Mouse (Mus musculus) B cell, adult 2 months (primary cell): ENCODE measurements at regions not wholly inside any gene's neighbourhood (a gene's known extent, or its start where the extent isn't known, plus 50 kb on each side); places are given as distances from the start of the nearest gene placed in this dataset.

Experiments used
- DNase-seq, 2 experiments: peaks; one replicate each; pipeline ENCODE4 v3.0.0; 2022

DNA sequence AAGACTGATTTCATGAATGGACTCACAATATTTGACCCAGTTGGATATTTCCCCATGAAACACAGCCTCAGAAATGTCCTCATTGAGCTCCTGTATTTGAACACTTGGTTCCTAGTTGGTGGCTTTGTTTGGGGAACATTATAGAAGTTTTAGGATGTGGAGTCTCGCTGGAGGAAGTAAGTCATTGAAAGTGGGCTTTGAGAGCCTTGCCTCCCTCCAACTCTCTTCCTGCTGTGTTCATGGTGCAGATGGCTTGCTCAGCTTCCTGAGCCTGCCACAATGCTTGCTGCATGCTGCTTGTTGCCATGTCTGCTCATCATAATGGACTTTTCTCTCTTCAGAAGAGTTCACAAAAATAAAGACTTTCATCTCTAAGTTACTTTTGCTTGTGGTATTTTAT, 239.5 kb upstream of the Trib2 start:
- DNase-seq, result no peak

DNA sequence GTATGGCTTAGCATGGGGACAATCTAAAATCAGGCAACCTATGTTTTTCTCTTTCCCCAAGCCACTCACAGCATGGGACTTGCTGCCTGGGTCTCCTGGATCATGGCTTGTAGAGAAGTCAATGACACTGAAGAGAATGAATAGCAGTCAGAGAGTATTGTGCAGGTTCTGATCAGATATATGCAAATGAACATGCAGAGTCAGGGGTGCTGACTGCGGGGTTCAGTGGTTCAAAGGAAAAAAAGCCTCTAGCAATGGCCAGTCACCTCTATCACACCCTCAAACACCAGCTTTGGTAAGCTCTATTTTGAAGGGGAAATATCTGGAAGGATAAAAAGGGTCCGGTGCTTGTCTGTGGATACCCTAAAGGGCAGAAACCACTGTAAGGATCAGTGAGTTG, 237.9 kb upstream of the Trib2 start:
- DNase-seq, result peak in 1 of 2 experiments; percentile 32

DNA sequence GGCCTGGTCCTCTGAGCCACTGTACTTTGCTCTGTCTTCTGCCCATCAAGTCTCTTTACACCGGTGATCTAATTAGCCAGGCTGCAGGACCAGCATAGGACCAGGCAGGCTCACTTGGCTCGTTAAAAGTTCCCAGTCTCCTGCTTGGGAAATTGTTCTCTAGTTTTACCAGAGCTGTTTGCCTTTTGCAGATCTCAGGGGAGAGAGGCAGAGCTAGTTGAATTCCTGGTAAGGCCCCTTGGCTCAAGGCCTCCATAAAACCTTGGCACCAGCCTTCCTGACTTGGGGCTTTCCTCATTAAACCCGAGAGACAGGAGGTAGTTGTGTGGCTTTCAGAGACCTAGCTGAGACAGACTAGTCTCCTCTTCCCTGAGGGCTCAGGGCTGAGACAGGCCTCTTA, 237.0 kb upstream of the Trib2 start:
- DNase-seq, result no peak

DNA sequence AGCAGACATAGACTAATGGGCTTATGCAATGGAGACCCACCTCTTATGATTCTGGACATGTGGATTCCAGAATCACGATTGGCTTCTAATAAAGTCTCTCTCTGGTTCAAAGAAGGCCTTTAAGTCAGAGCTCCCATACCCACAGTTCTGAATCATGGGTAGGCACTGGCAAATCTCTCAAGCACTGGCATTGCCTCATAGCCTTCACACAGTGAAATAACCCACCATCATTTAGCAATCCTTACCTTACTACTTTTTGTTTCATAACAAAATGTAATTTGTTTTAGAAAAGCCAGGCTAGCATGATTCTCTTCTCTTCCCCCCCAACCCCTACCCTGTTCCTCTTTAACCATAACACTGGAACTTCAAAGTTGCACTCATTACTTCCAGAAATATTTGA, 236.3 kb upstream of the Trib2 start:
- DNase-seq, result no peak

DNA sequence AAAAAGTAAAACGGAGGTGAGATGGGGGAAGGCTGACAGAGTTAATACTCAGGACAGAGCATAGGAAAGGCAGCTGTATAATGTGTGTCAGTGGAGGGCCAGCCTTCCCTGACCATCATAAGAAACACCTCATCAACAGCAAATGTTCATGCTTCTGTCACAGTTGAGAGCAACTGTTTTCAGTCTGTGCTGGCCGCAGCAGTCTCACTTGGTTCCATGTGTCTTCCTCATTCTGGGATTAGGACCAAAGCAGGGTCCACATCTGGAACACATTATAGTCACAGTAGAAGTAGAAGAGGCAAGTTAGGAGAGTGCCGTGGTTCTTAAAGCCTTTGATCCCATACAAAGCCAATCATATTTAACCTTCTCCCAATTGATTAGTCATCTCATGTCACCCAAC, 235.6 kb upstream of the Trib2 start:
- DNase-seq, result no peak

DNA sequence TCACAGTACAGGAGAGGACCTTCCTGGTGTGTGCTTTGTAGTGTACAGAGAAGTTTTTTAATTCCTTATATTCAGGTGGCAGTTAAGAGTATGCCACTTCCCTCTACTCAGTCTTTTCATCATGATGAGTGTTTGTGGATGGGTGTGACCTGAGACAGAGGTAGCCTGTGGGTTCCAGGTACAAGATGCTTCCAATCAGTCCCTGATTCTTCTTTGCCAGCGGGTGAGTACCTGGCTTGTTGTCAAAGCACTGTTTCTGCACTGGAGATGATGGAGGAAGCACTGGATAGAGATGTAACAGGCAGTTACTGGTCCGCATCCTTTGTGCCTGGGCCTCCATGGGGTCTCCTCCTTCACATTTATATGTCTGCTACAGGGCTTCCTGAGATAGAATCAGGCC, 234.7 kb upstream of the Trib2 start:
- no peak for DNase-seq

DNA sequence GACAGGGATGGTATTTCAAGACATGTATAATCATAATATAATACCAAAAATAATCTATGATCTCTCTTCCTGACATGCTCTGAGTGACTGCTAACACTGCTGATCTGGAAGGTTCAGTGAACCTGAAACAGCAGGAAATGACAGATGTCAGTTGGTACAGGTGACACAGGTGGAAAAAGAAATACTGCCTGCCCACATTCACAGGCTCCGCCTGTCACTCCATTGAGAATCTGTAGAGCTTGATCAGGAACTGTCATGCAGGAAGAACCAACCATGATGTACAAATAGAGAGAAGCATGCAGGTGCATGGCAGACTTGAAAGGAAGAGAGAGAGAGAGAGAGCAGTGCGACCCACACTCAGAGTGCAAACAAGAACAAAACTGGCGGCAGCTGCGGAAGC, 232.8 kb upstream of the Trib2 start:
- peak; percentile 58 to 65 for DNase-seq

DNA sequence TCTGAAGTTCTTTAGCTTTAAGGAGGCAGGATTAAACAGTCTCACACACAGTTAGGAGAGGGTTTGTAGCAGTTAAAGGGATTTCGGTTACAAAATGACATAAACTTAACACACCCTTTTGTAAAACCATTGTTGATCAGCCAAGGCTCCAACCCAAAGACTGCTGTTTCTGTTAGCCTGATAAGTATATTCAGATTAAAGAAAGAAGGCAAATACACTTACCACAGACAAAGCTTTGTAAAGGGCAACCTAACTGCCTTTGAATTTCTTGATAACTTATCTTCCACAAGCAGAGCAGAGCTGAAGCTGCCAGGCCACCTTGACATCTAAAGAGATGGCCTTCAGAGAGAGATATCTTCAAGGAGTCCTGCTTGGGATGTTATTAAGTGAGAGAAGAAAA, 229.9 kb upstream of the Trib2 start:
- DNase-seq, result no peak

DNA sequence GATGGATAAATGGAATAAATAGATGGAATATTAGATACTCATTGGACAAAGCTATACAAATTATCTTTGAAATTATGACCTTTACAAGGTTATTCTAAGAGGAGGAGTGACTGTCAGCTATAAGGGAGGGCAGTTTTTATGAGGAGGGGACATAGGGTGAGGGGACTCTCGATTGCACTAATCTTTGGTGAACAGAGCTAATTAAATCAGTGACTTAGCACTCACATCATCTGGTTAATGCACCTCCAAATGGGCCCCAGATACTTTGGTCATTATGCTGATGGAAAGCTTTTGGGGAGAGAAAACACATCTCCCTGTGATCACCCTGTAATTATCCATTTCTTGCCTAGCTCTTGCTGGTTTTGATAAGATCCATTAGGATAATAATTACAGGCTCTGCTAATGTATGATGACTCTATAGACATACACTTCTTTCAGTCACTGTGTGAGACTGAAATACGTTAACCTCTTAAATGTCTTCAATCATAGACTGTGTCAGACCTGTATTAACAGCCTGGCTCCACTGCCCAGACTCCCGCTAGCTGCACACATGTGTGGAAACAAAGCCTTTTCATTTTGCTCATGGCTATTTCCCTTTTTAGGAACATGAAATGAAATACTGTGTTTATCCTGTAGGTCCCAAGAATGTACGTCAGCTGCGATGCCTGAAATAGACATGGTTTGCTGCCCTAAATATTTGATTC, 229.2 kb upstream of the Trib2 start:
- DNase-seq, result no peak

DNA sequence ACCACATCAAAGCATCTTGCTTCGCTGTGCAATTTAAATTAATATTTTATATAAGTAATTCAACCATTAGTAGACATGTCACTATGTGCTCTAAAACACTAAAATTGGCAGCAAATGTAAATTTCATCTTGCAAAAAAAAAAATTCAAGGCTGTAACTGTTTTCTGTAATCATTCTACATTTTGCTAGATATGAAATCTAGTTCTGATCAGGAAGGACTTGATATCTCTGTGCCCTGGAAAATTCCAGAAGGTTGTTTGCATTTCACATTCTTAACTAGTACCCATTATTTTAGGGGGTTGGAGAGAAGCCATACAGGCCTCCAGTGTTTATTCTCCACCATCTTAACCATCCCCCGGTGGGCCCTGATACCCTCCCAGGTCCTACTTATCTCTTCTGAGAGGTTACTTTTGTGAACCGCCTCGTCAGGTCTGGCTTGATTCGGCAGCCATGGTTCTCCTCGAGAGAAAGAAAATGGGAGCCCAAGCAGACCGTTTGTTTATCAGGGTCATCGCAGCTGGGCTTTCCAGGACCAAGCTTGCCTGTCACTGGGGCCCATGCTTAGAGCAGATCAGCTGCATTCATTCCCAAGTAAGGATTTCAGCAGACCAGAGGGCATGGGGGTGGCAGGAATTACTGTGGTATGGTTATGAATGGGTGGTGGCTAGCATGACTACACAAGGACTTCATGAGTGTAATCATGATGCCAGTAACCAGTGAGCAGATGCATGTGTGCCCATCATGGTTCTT, 226.9 kb upstream of the Trib2 start:
- no peak for DNase-seq

DNA sequence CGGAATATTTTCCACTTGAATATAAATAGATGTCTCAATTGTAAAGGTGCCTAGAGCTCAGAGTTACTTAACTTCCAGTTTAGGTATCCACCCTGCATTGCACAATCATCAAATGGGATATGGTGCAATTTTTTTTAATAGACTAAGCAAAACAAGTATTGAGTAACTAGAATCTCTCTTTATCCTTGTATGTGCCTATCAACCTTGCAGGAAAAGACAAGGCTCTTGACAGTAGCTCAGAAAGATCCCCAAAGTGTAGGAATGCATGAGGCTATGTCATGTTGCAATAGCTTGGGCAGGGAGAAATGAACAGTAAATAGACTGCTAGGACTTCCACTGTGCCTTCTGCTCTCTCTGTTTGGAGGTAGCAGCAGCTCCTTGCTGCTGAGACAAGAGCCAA, 225.6 kb upstream of the Trib2 start:
- DNase-seq, result no peak

DNA sequence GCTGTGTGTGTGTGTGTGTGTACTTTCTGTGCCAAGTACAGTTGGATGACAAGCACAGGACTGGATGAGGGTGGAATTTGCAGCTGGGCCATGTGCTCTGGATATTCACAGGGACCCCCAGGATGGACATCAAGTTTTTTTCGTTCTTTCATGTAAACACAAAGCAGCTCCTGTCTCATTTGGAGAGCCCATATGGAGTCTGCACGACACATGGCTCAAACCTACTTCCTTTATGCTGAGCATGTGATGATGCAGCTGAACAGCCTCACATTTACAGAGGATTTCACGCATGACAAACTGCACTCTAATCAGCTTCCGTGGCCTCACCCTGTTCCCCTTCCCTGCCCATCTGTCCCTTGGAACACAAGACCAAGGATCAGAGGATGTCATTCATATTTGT, 224.4 kb upstream of the Trib2 start:
- DNase-seq, result peak; percentile 25 to 29

DNA sequence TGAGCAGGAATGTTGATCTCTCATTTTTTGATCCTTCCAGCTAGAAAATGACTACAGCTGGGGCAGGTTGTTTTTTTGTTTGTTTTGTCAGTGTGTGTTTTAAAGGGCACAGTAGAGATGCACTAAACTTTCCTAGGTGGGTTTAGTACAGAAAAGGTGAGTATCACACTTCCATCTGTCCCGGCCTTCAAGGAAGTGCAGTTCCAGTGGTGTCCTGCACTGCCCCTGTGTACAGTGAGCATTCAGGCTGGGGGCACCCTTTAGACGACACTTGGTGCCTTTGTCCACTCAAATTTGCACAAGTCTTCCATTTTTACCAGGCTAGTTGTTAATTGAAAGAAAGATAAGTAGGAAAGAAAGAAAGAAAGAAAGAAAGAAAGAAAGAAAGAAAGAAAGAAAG, 218.8 kb upstream of the Trib2 start:
- no peak for DNase-seq

DNA sequence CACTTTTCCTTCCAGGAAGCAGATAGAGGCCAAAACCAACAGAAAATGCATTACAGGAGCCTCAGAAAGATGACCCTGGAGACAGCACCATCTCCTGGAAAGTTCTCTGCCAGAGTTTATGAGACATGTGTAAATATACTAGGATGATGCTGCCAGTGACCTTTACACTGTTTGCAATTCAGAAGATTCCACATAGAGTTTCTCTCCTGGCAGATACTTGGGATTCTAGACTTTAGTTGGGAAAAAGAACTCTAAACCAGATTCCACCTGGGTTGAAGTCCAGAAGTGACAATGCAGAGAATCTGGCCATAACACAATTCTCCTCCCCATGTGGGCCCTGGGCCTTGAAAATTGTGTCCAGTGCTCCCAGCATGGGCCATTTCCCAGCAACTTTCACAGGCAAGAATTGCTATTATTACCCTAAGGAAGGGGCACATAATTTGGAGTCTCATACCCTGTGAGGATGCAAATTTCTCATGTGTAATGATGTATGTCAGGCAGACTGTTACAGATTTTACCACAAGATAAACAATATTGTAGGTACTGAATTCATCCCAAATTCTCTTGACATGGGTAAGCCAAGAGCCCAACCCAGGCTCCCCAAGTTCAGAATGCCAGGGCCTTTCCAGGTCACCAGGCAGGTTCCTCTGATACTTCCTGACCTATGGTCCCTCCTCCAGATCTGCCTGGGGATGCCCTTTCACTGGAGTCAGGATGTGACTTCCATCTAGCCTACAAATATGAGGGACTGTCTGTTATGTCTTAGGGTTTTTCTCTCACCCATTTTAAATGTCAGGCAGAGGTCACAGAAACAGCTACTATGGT, 218.2 kb upstream of the Trib2 start:
- DNase-seq, result no peak

DNA sequence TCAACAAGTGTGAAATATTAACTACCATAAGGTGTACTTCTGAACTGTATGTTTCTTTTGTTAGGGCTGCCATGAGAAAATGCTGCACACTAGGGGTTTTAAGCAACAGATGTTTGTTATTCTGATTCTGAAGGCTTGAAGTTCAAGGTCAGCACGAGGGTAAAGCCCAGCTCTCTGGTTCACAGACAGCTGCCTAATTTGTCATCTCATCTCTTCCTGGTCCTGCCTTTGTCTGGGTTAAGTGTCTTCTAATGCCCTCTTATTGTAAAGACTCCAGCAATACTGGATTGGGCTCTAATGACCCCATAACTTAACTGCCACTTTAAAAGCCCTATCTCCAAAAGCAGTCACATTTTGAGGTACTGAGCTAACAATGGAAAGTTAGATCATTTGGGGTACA, 209.9 kb upstream of the Trib2 start:
- no peak for DNase-seq

DNA sequence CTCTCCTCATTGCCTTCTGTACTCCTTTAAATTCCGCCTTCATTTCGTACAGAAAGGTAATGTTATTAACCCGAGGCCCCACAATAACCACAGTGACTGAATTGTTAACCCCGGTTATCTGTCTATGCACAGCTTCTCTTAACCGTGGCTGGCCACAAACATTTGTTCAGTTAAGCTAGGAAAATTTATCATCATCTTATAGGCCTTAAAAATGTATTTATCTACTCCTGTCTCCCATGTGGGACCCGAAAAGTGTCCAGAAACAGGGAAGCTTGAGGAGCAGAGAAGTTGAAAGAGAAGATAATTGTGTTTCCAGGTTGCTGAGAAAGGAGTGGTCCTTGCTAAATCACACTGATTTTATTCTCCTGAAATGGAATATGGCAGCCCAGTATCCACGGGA, 206.6 kb upstream of the Trib2 start:
- DNase-seq, result no peak

DNA sequence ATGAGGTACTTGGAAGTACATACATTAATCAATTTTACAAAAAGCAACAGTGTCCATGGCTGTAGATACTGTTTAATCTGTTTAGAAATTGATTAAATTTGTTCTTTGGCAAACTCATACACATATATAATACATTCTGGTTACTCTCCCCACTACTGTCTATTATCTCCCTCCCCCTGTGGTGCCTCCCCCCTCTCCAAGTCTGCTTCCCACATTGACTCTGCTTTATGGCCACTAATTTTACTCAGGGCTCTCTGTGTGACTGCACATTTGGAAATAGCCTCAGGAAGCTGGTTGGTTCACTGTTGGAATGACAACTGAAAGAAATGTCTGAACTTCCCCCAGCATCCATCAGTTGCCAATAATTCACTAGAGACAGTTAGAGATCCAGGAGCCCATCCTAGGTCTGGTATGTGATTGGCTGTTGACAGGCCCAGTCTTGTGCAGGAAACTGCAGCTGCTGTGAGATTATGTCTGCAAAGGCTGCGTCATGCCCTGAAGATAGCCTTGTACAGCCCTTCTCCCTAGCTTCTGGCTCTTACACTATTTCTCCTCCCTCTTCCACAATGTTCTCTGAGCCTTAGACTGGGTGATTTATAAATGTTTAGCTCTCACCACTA, 204.6 kb upstream of the Trib2 start:
- DNase-seq, result no peak

DNA sequence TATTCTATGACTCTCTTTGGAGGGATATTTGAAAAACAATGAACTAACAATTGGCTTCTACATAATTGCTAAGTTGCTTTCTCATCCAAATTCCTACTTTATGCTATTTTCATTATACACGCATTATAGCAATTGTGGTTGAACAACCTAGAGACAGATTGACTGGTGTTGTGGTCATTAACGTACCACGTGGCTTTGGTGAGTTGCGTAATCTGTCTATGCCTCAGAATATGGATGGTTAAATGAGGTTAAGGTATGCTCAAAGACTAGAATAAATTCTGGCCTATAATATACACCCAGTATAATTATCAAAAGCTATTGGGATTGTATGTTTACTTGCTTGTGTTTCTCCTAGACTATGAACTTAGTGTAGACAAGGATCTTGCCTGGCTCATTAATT, 201.5 kb upstream of the Trib2 start:
- DNase-seq, result no peak

DNA sequence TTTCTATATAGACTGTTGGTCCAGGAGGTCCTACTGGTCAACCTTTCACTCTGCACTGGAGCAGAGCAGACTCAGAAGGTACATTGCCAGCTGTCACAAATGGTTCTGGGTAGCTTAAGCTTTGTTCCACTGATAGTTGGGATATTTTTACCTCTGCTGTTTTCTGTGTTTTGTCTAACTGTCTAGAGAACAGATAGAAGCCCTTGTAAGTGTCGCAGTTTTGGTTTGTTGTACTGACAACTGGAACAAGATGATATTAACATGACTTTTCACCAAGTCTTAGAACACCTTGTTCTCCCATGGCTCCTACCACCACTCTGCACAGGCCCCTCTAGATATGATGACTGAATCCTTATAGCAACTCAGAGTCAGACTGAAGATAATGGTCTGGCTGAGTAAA, 199.9 kb upstream of the Trib2 start:
- no peak for DNase-seq

DNA sequence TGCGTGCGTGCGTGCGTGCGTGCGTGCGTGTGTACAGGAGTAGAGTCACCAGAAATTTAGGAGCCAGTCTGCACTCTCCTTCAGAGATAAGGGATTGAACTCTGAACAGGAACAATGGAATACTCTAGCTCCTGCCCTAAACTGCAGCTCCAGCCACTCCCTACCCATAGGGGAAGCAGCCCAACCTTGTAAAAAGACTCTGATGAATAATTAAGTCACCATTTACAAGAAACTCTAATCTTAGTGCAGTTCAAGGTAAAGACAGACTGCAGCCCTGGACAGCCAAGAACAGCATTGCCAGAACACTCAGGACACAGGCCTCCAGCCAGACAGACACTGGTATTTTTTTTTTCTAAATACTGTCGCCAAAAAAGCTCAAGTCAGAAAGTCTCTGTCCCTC, 198.9 kb upstream of the Trib2 start:
- DNase-seq, result no peak

DNA sequence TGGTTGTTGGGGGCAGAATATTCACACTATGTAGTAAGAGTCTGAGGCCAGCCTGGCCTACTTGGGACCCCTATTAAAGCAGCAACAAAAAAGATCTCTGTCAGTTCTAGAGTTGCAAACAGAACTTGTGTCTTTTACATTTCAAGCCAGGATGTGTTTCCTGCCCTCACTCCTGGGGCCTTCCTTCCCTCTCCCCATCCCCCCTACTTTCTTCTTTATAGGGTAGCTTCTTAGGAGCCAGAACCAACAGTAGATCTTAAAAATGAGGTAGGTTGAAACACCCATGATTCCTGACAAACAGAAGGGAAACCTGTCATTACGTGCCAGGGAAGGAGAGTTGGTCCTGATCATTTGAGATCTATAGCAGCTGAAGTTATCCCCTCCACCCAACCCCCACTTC, 198.0 kb upstream of the Trib2 start:
- DNase-seq, result no peak

DNA sequence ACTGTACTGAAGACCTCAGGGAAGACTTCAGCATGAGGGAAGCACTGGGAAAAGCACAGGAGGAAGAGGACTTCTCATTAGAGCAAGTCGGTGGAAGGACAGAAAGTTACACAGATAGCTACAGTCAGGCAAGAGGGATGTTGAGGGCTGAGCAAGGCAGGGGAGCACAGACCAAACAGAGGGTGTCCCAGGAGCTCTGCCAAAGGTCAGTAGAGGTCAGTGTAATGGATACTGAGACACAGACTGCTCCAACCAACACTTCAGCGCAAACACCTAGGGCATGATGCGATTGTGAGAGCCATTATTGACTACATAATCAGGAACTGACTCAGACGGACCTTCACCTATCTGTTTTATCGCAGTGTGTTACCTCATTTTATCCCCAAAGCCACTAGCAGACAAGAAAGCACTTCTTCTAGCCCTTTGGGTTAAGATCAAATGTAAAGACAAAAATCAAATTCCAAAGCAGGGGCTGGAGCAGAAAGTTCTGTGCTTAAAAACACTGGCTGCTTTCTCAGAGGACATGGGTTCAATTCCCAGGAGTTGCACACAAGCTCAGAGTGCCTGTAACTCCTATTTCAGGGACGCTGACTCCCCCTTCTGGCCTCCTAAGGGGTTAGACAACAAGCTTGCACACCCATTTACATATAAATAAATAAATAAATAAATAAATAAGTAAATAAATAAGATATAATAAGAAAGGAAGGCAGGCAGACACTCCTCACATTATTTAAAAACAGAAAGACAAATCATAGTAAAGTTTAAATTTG, 197.3 kb upstream of the Trib2 start:
- DNase-seq, result no peak

DNA sequence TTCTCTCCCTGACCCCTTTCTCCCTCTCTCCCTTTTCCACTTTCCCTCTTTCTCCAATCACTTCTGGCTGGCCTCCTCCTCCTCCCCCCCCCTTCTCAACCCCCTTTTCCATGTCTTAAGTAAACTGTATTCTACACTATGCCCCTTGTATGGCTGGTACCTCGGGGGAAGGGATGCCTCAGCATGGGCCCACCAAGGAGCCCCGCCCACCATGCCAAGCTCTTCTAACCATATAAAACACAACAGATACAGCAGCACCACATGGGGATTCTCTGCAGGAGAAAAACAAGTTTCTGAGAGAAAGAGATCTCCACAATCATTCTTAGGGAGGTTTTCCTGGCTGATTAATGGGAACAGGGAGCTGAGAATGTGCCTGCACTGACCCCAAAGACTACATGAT, 196.6 kb upstream of the Trib2 start:
- no peak for DNase-seq
